Mouse (Mus musculus) limb, embryonic 10.5 days (tissue): Measurements from ENCODE around the gene Hand2. TPM values are rescaled to one million over a fixed set of nuclear protein-coding genes. Genes with fewer than 3 reads are reported as not detected.

Experiments used
- DNase-seq: peaks from one replicate; pipeline ENCODE4 v3.0.0-alpha.2; 2017; ENCODE audit warnings: low spot score
- H3K27ac ChIP-seq: fragments of 300-500 bp; sonication (generic); 2 replicates; pipeline ENCODE4 v1.5.1; 2016; ENCODE audit warnings: mild to moderate bottlenecking
- H3K27me3 ChIP-seq: fragments of 300-500 bp; sonication (generic); 2 replicates; pipeline ENCODE4 v1.6.1; 2016; ENCODE audit warnings: low read depth, mild to moderate bottlenecking; ENCODE audit not compliant: poor library complexity, severe bottlenecking
- H3K36me3 ChIP-seq: fragments of 300-500 bp; sonication (generic); 2 replicates; pipeline ENCODE4 v1.6.1; 2016; ENCODE audit warnings: mild to moderate bottlenecking, moderate library complexity
- H3K4me1 ChIP-seq: fragments of 300-500 bp; sonication (generic); 2 replicates; pipeline ENCODE4 v1.6.1; 2016
- H3K4me3 ChIP-seq: fragments of 300-500 bp; sonication (generic); 2 replicates; pipeline ENCODE4 v1.5.1; 2016; ENCODE audit warnings: mild to moderate bottlenecking, moderate library complexity
- H3K9me3 ChIP-seq: fragments of 300-500 bp; sonication (generic); replicated peaks from 2 replicates; pipeline ENCODE4 v1.6.1; 2016; ENCODE audit warnings: mild to moderate bottlenecking
- WGBS: fragments of 180-500 bp; shearing (Covaris S2); methylation state at CpG from one replicate; pipeline ENCODE4 v1.1.7; 2016; 5-methylcytosine and 5-hydroxymethylcytosine counted together
- polyA plus RNA-seq: library from polyadenylated mRNA; unstranded; fragments of >200 nt; fragmentation: Nextera tagmentation; extraction: Ambion mirVana; gene quantifications from 2 replicates; pipeline ENCODE4 v1.2.1, GENCODE M21; 2016

Gene Hand2
- polyA plus RNA-seq: 9.8 and 10.1 TPM in 2 replicates

DNA sequence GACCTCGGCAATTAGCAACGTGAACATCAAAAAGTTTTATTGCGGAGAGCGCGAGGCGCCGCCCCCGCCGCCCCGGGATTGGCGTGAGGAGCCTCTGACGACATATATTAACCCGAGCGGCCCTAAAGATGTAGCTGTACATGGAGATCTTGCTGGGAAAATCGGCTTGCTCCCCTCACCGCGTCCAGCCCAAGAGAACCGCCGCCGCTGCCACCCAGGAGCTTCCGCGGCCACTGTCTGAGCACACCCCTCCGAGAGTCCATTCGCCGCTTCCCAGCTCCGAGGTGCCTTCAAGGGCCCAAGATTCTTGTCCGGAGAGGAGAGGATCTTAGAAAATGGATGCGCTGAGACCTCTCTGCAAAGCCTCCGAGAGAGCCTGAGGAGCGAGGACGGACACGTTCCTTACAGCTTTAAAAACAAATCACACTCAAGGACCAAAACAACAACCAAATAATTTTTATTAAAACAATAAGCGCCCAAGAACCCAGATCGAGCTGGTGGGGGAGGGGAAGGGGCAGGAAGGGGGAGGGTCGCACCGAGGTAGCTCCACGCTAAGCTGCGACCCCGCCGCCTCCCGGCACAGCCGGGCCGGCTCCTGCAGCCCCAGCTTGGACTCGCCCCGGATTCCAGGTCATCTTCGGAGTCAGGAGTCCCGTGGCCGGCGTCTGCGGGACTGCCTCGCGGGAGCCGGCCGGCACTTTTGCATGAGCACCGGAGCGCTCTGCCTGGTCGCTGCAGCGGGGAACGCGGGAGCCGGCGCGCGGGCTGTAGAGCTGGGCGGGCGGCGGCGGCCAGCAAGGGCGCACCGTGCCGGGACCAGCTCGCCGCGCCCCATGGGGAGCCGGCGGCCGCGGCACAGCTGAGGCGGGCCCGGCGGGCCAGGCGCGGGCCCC is at the start of gene Hand2:
Hand2 (plus strand) TSS at position 133 of the 893 bp plus-strand sequence.
- H3K27ac ChIP-seq: peak within 1 kb of the TSS; percentile 99

GRCm38 (mm10) chr8:57273055-57273454 is 47.7 kb upstream of the Hand2 start:
- Histone ChIP-seq H3K4me1 (no peaks in the 10 kb centered on the region), H3K36me3 (no peaks in the 10 kb centered on the region), H3K4me3 (no peak overlapping the region), H3K9me3 (no peaks in the 10 kb centered on the region), H3K27me3 (no peaks in the 10 kb centered on the region), H3K27ac (no peak overlapping the region)
- WGBS: 72% methylated on average over 3 of the region's 3 CpGs
- DNase-seq: no peak

More for the DNA sequence above, at the start of gene Hand2:
- under 1% methylated on average over 74 of the region's 83 CpGs for WGBS
- H3K36me3 ChIP-seq: peaks cover 24% of the 10 kb centered on the region
- peaks cover 85% of the 10 kb centered on the region for H3K27me3 ChIP-seq
- no peaks in the 10 kb centered on the region for H3K9me3 ChIP-seq
- DNase-seq: peak; percentile 84
- peaks cover 50% of the 10 kb centered on the region for H3K4me1 ChIP-seq
- H3K4me3 ChIP-seq: peak within 1 kb of the TSS; percentile 89

DNA sequence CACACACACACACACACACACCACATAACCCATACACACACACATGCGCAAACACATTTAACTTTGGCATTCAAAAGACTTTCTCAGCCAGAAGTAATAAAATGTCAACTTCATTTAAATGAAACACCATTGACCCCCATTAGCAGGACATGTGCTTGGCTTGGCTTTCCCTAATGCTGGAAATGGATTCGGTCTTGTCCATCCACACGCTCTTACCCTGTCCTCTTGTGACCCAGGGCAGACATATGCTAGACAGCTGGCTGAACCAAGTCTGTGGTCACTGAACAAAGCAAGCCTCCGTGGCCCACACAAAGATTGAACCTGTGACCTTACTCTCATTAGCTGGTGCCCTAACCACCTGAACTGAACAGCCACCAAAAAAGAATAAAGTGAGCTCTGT is 27.3 kb upstream of the Hand2 start:
- 0 out of 2 replicates have a peak, but pooled peaks cover 5% of the 10 kb centered on the region for H3K27me3 ChIP-seq
- peak; percentile 65 for DNase-seq

DNA sequence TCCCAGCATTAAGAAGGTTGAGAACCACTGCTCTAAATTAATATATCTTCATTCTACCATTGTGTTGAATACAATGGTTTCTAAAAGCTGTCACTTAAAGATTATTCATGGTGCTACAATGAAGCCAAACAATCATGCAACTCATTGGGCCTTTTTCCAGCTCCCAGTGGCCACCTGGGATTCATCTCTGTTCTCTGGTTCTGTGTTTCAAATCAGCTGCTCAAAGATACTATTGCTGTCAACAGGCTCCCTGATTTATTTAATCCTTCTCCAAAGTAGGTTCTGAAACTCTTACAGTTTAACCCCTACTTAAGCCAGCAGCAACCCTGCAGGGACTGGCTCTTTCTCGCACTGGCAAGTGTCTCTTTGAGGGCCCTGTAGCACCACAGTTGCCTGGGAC is 17.3 kb upstream of the Hand2 start:
- 59% methylated on average over 1 of the region's 1 CpGs for WGBS

More for the DNA sequence above, 27.3 kb upstream of the Hand2 start:
- 27% methylated on average over 4 of the region's 4 CpGs for WGBS
- Histone ChIP-seq H3K36me3 (no peaks in the 10 kb centered on the region), H3K4me3 (no peak overlapping the region), H3K9me3 (no peaks in the 10 kb centered on the region), H3K27ac (no peak overlapping the region), H3K4me1 (peaks cover 15% of the 10 kb centered on the region)

GRCm38 (mm10) chr8:57304944-57305343 is 15.8 kb upstream of the Hand2 start:
- H3K27ac ChIP-seq: no peak overlapping the region
- 60% methylated on average over 11 of the region's 11 CpGs for WGBS

More for the DNA sequence above, 17.3 kb upstream of the Hand2 start:
- Histone ChIP-seq H3K36me3 (peaks cover 15% of the 10 kb centered on the region; the same call in 1 of the 2 replicates), H3K27me3 (no peaks in the 10 kb centered on the region), H3K4me3 (no peak overlapping the region), H3K9me3 (no peaks in the 10 kb centered on the region), H3K4me1 (0 out of 2 replicates have a peak, but pooled peaks cover 2% of the 10 kb centered on the region), H3K27ac (no peak overlapping the region)
- no peak for DNase-seq

GRCm38 (mm10) chr8:57306441-57306840 is 14.3 kb upstream of the Hand2 start:
- DNase-seq: no peak
- no peaks in the 10 kb centered on the region for H3K27me3 ChIP-seq
- WGBS: 83% methylated on average over 1 of the region's 1 CpGs
- H3K9me3 ChIP-seq: no peaks in the 10 kb centered on the region
- H3K27ac ChIP-seq: no peak overlapping the region
- peaks cover 15% of the 10 kb centered on the region; the same call in 1 of the 2 replicates for H3K36me3 ChIP-seq
- peaks cover 9% of the 10 kb centered on the region; the same call in 1 of the 2 replicates for H3K4me1 ChIP-seq
- H3K4me3 ChIP-seq: no peak overlapping the region

More at GRCm38 (mm10) chr8:57304944-57305343, 15.8 kb upstream of the Hand2 start:
- Histone ChIP-seq H3K4me3 (no peak overlapping the region), H3K9me3 (no peaks in the 10 kb centered on the region), H3K36me3 (peaks cover 15% of the 10 kb centered on the region; the same call in 1 of the 2 replicates), H3K27me3 (no peaks in the 10 kb centered on the region), H3K4me1 (0 out of 2 replicates have a peak, but pooled peaks cover 2% of the 10 kb centered on the region)
- no peak for DNase-seq

DNA sequence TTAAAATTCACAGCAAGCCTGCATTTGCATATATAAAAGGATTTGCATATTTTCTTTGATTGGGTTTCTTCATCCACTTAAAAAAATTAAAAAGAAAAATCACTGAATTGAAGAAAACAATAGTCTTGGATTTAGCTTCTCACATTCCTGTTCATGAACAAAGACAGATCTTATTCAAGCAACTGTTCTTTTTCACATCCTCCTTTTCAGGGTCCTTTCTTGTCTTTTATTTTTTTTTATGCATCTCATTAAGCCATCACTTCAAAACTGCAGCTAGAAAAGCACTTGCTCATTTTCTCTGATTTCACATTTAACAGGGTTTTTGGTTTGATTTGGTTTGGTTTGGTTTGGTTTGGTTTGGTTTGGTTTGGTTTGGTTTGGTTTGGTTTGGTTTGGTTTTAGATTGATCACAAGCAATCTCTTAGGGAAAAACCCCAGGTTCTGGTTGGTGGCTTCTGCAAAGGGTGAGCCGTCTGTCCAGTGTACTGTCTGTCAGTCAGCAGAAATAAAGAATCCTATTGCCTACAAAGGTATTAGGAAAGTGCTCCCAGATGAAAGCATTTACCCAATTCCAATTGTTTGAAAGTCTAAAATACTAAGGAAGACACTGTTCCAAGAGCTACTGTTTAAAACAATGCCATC is 10.8 kb upstream of the Hand2 start:
- no peak overlapping the region for H3K27ac ChIP-seq
- H3K9me3 ChIP-seq: no peaks in the 10 kb centered on the region
- peaks cover 35% of the 10 kb centered on the region for H3K4me1 ChIP-seq
- peaks cover 14% of the 10 kb centered on the region; the same call in 1 of the 2 replicates for H3K36me3 ChIP-seq
- H3K4me3 ChIP-seq: no peak overlapping the region
- peaks cover 21% of the 10 kb centered on the region for H3K27me3 ChIP-seq
- WGBS: 41% methylated on average over 1 of the region's 1 CpGs
- no peak for DNase-seq

DNA sequence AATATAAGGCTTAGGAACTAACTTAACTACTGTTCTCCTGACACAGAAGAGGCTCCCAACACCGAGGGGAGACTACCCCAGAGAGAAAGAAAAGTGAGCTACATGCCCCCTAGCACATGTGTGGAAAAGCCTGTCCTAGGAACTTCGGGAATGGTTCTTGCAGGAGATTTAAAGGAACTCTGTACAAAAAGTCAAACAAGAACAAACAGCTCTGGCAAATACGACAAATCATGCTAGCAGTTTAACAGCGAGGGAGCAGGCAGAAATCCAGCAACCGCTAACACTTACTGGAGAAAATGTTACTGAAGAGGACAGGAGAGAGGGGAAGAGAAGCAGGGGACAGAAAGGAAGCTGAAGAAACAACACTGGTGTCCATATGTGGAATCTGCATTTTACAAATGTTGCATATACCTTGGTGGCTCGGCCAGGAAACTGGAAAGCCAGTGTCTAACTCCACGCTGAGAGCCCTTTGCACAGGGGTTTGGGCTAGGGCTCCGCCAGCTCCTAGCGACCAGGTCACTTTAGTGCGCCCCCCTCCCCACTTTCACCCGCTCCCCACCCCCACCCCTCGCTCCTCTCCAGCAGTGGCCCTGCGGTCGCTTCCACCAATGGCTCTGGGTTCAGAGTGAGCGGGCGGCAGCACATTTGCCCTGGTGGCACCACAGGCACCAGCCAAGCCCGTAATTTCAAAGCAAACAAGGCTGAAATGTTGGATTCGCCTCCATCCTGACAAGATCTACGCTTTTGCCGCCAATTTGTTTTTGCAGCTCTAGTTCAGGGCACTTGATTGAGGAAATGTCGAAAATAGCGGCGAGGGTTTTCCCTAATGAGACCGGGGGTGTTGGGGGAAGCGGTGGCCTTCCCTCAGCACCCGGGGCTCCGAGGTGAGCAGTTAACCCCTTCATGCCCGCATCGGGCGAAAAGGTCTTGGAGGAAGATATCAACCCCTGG is 8.5 kb upstream of the Hand2 start:
- Histone ChIP-seq H3K4me3 (peak overlapping the region; percentile 58), H3K27me3 (peaks cover 44% of the 10 kb centered on the region), H3K27ac (peak overlapping the region; percentile 90), H3K9me3 (no peaks in the 10 kb centered on the region), H3K36me3 (no peaks in the 10 kb centered on the region), H3K4me1 (peaks cover 40% of the 10 kb centered on the region)
- WGBS: under 1% methylated on average over 30 of the region's 30 CpGs
- peak; percentile 79 for DNase-seq

DNA sequence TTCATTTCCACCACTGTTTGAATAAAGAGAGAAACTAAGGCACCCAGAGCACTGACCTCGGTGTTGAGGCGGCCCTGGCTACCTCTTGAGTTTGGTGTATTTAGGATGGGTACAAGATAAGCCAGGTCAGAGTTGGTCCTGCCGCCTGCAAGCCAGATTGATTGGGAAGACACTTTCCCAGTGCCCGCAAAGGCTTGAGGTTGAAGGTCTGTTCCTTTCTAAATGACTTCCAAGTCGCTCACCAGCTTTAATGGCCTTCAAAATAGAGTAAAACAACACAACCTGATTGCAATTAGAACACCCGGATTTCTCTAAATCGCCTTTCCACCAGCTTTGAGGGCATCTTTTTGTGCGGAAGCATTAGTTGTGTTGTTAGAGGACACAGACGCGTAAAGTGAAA is 7.2 kb upstream of the Hand2 start:
- WGBS: 9% methylated on average over 10 of the region's 10 CpGs
- no peak for DNase-seq
- Histone ChIP-seq H3K9me3 (no peaks in the 10 kb centered on the region), H3K4me1 (peaks cover 49% of the 10 kb centered on the region), H3K27ac (peak overlapping the region; percentile 54), H3K4me3 (peak overlapping the region; percentile 58), H3K27me3 (peaks cover 57% of the 10 kb centered on the region), H3K36me3 (no peaks in the 10 kb centered on the region)

- H3K27me3 ChIP-seq: peaks cover 63% of the 10 kb centered on the region
- 3% methylated on average over 10 of the region's 10 CpGs for WGBS
- H3K36me3 ChIP-seq: no peaks in the 10 kb centered on the region
- H3K4me3 ChIP-seq: peak overlapping the region; percentile 4; the same call in 1 of the 2 replicates
- peak; percentile 59 for DNase-seq
- H3K4me1 ChIP-seq: peaks cover 55% of the 10 kb centered on the region
- peak overlapping the region; percentile 54 for H3K27ac ChIP-seq
- H3K9me3 ChIP-seq: no peaks in the 10 kb centered on the region
These were observed 6.6 kb upstream of the Hand2 start for GRCm38 (mm10) chr8:57314216-57314615.

DNA sequence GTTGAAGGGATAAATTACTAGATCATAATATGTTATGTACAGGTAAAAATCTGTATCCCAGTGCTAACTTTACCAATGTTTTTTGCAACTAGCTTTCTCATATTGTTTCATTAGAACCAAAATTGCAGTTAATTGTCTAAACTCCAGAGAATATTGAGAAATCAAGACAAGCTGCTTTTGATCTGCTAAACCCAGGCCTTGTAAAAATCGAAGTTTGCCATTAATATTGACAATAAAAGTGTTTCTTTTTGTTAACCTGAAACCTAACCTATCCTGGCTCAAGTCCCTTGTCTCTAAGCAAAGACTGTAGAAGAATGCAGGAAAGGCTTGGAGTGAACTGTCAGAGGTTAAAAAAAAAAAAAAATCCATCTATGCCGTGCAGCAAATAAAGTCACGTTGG is 5.3 kb upstream of the Hand2 start:
- DNase-seq: no peak
- Histone ChIP-seq H3K36me3 (no peaks in the 10 kb centered on the region), H3K4me3 (no peak overlapping the region), H3K9me3 (no peaks in the 10 kb centered on the region), H3K27ac (peak overlapping the region; percentile 56; the same call in 1 of the 2 replicates), H3K27me3 (peaks cover 76% of the 10 kb centered on the region), H3K4me1 (peaks cover 64% of the 10 kb centered on the region)
- WGBS: 3% methylated on average over 3 of the region's 3 CpGs

- peak overlapping the region; percentile 89; the same call in 1 of the 2 replicates for H3K4me3 ChIP-seq
These were observed 3.7 kb upstream of the Hand2 start for GRCm38 (mm10) chr8:57317107-57317506.

More at GRCm38 (mm10) chr8:57317107-57317506, 3.7 kb upstream of the Hand2 start:
- H3K9me3 ChIP-seq: no peaks in the 10 kb centered on the region
- H3K27ac ChIP-seq: peak overlapping the region; percentile 99; the same call in 1 of the 2 replicates
- DNase-seq: no peak
- peaks cover 61% of the 10 kb centered on the region for H3K4me1 ChIP-seq
- peaks cover 86% of the 10 kb centered on the region for H3K27me3 ChIP-seq
- no peaks in the 10 kb centered on the region for H3K36me3 ChIP-seq
